Mouse (Mus musculus) limb, embryonic 10.5 days (tissue): ENCODE results near the gene Hist1h2ag. TPM values are rescaled to one million over a fixed set of nuclear protein-coding genes. Genes with fewer than 3 reads are reported as not detected.

Source experiments
- DNase-seq: peaks from one replicate; pipeline ENCODE4 v3.0.0-alpha.2; 2017; ENCODE audit warnings: low spot score
- H3K27ac ChIP-seq: fragments of 300-500 bp; sonication (generic); 2 replicates; pipeline ENCODE4 v1.5.1; 2016; ENCODE audit warnings: mild to moderate bottlenecking
- H3K27me3 ChIP-seq: fragments of 300-500 bp; sonication (generic); 2 replicates; pipeline ENCODE4 v1.6.1; 2016; ENCODE audit warnings: low read depth, mild to moderate bottlenecking; ENCODE audit not compliant: poor library complexity, severe bottlenecking
- H3K36me3 ChIP-seq: fragments of 300-500 bp; sonication (generic); 2 replicates; pipeline ENCODE4 v1.6.1; 2016; ENCODE audit warnings: mild to moderate bottlenecking, moderate library complexity
- H3K4me1 ChIP-seq: fragments of 300-500 bp; sonication (generic); 2 replicates; pipeline ENCODE4 v1.6.1; 2016
- H3K4me3 ChIP-seq: fragments of 300-500 bp; sonication (generic); 2 replicates; pipeline ENCODE4 v1.5.1; 2016; ENCODE audit warnings: mild to moderate bottlenecking, moderate library complexity
- H3K9me3 ChIP-seq: fragments of 300-500 bp; sonication (generic); replicated peaks from 2 replicates; pipeline ENCODE4 v1.6.1; 2016; ENCODE audit warnings: mild to moderate bottlenecking
- WGBS: fragments of 180-500 bp; shearing (Covaris S2); methylation state at CpG from one replicate; pipeline ENCODE4 v1.1.7; 2016; 5-methylcytosine and 5-hydroxymethylcytosine counted together
- polyA plus RNA-seq: library from polyadenylated mRNA; unstranded; fragments of >200 nt; fragmentation: Nextera tagmentation; extraction: Ambion mirVana; gene quantifications from 2 replicates; pipeline ENCODE4 v1.2.1, GENCODE M21; 2016

The Hist1h2ag gene
- polyA plus RNA-seq, 1 experiment from 2014 or later, result 81.0 TPM

DNA sequence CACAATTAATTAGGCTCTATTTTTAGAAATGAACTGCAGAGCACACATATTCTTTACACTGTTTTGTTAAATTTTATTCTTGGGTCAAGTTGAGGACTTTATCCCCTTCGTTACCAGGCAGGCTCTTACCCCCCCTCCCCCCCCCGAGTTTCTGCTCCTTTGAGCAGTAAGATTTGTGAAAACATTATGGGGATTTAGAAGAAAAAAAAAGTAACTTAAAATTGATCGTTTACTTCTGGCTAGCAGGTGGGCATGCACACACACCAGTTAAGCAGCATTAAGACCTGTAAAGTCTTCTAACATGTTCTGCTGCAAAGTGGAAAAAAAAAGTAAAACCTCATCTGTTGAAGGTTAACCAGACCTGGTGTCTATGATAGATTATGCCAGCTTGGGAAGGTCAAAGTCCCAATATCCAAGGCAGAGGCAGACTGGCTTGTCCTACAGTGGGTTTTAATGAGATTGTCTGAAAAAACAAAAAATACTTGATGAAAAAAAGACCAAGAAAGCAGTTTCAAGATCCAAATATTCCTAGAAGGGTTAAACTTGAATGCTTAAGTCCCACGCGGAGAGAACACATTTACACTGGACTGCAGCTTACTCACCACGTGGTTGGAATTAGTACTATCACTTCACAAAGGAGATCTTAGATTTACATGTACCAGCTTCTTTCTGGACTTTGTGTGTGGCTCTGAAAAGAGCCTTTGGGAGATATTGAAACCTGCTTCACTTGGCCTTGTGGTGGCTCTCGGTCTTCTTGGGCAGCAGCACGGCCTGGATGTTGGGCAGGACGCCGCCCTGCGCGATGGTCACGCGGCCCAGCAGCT is 8.1 kb downstream of the Hist1h2ag start:
- Histone ChIP-seq H3K9me3 (no peaks in the 10 kb centered on the region), H3K27me3 (no peaks in the 10 kb centered on the region), H3K4me1 (peaks cover 14% of the 10 kb centered on the region; the same call in 1 of the 2 replicates), H3K36me3 (no peaks in the 10 kb centered on the region), H3K27ac (peak overlapping the region; percentile 89), H3K4me3 (peak overlapping the region; percentile 55)
- WGBS, result under 1% methylated on average over 11 of the region's 14 CpGs
- DNase-seq, result no peak

DNA sequence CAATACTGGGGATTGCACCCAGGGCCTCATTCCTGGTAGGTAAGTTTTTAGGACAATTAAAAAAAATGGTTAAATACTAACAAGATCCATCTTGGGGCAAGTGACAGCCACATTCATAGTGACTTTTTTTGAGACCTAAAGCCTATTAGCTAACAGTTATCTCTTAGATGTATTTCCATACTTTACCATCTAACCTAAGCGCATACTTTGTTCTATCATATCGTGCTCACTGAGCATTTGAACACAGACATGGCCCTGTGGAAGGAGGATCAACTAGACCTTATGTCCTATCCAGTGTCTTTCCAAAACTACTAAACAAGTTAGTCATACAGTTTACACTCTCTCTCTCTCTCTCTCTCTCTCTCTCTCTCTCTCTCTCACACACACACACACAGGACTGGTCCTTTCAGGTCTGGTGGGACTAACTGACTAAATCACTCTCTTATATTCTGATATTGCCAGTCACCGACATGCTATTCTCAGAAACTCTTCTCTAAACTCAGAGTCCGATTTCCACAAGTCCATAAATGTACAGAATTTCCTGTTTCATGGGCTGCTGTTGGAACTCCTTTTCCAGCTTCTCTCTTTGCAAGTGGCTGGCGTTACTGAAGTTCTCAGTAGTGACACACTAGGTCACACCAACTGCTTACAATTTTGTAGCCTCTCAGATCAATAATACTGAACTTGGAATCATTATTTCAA is 8.9 kb downstream of the Hist1h2ag start:
- no peak for DNase-seq
- Histone ChIP-seq H3K9me3 (no peaks in the 10 kb centered on the region), H3K4me3 (peak overlapping the region; percentile 55), H3K4me1 (peaks cover 17% of the 10 kb centered on the region; the same call in 1 of the 2 replicates), H3K27ac (peak overlapping the region; percentile 89), H3K36me3 (no peaks in the 10 kb centered on the region), H3K27me3 (no peaks in the 10 kb centered on the region)
- WGBS, result 70% methylated on average over 5 of the region's 5 CpGs

DNA sequence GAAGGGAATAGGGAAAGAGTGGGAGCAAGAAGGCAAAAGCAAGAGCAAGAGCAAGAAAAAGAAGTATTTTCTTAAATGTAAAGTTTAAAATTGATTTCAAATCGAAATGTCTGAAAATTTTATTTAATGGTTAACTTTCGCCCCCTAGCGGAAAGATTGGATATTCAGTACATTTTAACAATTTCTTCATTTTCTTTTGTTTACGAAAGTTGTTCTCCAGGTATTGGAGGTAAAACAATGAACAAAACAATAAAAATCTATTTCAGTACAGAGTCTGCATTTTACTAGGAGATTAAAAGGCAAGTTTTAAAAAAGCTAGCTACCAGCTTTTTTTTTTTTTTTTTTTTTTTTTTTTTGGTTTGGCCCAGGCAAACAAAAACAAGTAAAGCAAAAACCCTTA is 12.3 kb downstream of the Hist1h2ag start:
- no peaks in the 10 kb centered on the region for H3K27me3 ChIP-seq
- no peak for DNase-seq
- no peaks in the 10 kb centered on the region for H3K9me3 ChIP-seq
- H3K4me1 ChIP-seq, result peaks cover 14% of the 10 kb centered on the region
- no peak overlapping the region for H3K27ac ChIP-seq
- no peaks in the 10 kb centered on the region for H3K36me3 ChIP-seq
- no peak overlapping the region for H3K4me3 ChIP-seq
- 22% methylated on average over 4 of the region's 4 CpGs for WGBS

DNA sequence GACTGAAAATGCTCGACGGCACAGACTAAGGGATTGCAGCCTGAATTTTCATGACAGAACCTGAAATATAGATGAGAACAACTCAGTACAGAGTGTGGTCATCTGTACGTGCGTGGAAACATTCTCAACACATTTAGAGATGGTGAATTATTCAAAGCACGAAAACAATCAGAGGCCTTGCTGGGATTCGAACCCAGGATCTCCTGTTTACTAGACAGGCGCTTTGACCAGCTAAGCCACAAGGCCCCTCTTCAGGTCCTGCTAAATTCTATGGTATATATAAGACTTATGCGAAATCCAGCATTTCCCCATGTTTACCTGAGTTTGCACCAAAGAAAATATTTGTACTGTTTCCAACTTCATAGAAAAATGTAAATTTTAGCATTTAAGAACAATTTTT is 12.8 kb downstream of the Hist1h2ag start:
- H3K4me1 ChIP-seq, result peaks cover 14% of the 10 kb centered on the region
- WGBS, result 33% methylated on average over 8 of the region's 8 CpGs
- no peak overlapping the region for H3K4me3 ChIP-seq
- no peak for DNase-seq
- no peak overlapping the region for H3K27ac ChIP-seq
- H3K27me3 ChIP-seq, result no peaks in the 10 kb centered on the region
- H3K36me3 ChIP-seq, result no peaks in the 10 kb centered on the region
- H3K9me3 ChIP-seq, result no peaks in the 10 kb centered on the region

DNA sequence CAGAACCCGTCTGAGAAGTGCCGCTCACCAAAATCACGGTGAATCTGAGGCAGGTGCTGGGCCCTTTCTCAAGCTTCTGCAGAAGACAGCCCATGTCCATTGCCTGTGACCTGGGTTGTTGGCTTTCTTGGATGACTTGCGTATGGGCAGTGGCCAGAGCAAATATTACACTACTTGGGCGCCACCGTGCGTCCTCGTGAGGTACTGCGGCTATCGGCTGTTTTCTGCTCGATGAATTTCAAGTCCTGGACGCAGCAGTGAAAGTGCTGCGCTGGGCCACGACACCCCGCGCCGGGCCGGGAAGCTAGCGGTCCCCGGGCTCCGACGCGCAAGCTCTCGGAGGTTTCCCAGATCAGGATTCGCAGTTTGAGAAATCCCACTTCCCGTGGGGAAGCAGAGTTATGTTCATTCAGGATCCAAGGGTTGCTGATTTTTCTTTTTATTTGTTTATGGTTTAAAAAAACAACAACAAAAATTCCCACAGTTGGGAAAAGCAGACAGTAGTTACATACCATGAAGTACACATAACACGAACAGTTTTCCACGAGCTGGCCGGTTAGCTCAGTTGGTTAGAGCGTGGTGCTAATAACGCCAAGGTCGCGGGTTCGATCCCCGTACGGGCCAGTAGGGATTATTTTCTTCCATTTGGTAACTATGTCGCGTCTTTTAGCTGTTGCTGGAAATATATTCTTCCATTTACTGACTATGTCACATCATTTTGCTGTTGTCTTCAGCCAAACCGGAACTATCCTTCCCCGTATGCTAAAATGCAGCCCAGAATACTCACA is 13.9 kb downstream of the Hist1h2ag start:
- peak; percentile 96 for DNase-seq
- Histone ChIP-seq H3K27me3 (no peaks in the 10 kb centered on the region), H3K9me3 (no peaks in the 10 kb centered on the region), H3K4me3 (peak overlapping the region; percentile 58), H3K4me1 (peaks cover 11% of the 10 kb centered on the region), H3K36me3 (no peaks in the 10 kb centered on the region), H3K27ac (peak overlapping the region; percentile 81)
- whole genome bisulfite sequencing, result under 1% methylated on average over 40 of the region's 40 CpGs

DNA sequence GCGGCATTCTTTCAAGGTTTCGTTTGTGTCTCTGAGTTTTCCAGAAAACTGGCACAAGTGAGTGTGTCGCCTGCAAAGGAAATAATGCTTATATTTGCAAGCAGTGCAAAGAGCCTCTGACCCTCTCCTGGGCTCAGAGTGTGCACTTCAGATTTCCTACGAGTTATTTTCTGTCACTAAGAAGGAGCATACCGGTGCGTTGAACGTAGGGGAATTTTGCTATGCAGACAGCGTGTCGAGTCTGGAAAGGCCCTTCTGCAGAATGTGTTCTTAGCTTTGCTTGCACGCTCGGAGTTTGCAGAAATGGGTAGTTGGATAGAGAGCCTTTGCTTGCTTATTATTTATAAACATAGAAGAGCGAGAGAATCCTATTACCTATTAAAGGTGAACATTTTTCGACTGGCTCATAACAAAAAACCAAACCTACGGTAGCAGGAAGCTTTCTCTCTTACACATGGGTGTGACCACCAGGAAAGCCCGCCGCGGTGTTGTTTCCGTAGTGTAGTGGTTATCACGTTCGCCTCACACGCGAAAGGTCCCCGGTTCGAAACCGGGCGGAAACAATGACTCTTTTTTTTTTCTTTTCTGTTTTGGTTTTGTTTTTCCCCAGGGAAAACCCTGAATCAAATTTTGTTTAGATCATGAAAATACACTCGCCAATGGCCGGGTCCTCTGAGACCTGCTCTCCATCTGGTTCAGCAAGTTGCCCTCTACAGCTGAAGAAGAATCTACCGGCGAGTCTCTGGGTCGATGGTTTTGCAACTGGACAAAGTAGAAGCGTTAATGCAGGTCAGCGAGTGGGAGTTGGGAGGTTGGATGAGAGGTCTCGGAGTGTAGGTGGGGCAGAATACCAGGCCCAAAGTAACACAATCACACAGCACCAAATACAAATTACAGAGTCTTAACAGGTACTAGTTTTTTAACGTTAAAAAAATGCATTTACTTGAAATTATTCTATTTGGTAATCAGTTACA is 16.4 kb downstream of the Hist1h2ag start:
- peak overlapping the region; percentile 61 for H3K4me3 ChIP-seq
- 2% methylated on average over 35 of the region's 35 CpGs for WGBS
- no peaks in the 10 kb centered on the region for H3K27me3 ChIP-seq
- peaks cover 8% of the 10 kb centered on the region for H3K4me1 ChIP-seq
- H3K36me3 ChIP-seq, result no peaks in the 10 kb centered on the region
- no peaks in the 10 kb centered on the region for H3K9me3 ChIP-seq
- H3K27ac ChIP-seq, result peak overlapping the region; percentile 68
- peak; percentile 93 for DNase-seq

DNA sequence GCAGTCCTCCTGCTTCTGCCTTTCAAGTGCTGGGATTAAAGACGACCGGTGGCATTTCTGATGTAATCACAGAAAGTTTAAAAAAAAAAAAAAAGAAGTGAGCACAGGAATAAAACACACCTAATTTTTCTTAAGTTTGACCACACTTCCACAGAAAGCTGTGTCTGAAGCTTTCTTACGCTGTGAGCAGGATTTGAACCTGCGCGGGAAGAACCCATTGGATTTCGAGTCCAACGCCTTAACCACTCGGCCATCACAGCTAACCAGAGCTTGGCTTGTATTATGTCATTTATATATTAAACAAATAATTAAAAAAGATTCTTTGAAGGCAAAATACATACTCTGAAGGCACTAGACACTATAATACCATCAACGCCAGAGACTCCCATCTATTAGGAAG is 20.5 kb downstream of the Hist1h2ag start:
- DNase-seq, result peak; percentile 81
- H3K9me3 ChIP-seq, result no peaks in the 10 kb centered on the region
- peaks cover 32% of the 10 kb centered on the region for H3K27me3 ChIP-seq
- H3K36me3 ChIP-seq, result no peaks in the 10 kb centered on the region
- H3K4me3 ChIP-seq, result peak overlapping the region; percentile 60
- under 1% methylated on average over 9 of the region's 9 CpGs for WGBS
- H3K4me1 ChIP-seq, result peaks cover 5% of the 10 kb centered on the region
- no peak overlapping the region for H3K27ac ChIP-seq

DNA sequence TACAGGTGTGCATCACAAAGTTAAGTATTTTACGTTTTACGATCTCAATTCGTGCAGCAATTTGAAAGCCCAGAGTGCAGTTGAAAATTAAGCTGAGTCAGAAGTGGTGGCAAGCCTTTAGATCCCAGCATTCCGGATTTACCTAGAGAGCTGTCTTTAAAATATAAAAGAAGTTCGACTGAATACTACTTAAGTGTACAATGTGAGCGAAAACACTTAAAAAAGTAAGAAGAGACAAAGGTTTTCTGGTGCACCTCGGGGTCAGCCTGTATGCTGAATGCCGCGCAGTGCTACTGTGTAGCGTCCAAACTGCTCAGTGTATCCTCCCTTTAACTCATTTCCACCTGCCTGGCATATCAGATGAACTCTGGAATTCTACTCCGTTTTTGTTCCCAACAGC is 21.2 kb downstream of the Hist1h2ag start:
- WGBS, result under 1% methylated on average over 11 of the region's 11 CpGs
- H3K27ac ChIP-seq, result no peak overlapping the region

DNA sequence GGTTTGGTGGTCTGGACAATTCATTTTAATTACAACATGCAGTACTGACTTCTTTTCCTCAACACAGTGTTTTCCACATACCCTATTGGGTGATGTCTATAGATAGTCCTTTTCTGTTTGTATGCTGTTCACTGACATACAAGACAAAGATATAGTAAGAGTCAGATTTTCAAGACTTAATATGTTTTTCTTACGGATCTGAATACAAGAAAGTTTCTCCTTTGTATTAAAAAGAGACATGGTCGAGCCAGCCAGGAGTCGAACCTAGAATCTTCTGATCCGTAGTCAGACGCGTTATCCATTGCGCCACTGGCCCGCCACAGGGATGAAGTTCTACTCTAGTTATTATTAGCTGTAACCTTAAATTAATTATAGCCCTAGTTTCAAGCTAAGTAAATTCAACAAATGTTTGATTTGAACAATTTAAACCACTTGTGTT is 21.8 kb downstream of the Hist1h2ag start:
- Histone ChIP-seq H3K27ac (no peak overlapping the region), H3K27me3 (peaks cover 33% of the 10 kb centered on the region)
- WGBS, result under 1% methylated on average over 8 of the region's 8 CpGs

More for the DNA sequence above, 21.2 kb downstream of the Hist1h2ag start:
- Histone ChIP-seq H3K4me3 (peak overlapping the region; percentile 60), H3K36me3 (no peaks in the 10 kb centered on the region), H3K27me3 (peaks cover 33% of the 10 kb centered on the region), H3K9me3 (no peaks in the 10 kb centered on the region), H3K4me1 (peaks cover 5% of the 10 kb centered on the region)
- DNase-seq, result no peak

DNA sequence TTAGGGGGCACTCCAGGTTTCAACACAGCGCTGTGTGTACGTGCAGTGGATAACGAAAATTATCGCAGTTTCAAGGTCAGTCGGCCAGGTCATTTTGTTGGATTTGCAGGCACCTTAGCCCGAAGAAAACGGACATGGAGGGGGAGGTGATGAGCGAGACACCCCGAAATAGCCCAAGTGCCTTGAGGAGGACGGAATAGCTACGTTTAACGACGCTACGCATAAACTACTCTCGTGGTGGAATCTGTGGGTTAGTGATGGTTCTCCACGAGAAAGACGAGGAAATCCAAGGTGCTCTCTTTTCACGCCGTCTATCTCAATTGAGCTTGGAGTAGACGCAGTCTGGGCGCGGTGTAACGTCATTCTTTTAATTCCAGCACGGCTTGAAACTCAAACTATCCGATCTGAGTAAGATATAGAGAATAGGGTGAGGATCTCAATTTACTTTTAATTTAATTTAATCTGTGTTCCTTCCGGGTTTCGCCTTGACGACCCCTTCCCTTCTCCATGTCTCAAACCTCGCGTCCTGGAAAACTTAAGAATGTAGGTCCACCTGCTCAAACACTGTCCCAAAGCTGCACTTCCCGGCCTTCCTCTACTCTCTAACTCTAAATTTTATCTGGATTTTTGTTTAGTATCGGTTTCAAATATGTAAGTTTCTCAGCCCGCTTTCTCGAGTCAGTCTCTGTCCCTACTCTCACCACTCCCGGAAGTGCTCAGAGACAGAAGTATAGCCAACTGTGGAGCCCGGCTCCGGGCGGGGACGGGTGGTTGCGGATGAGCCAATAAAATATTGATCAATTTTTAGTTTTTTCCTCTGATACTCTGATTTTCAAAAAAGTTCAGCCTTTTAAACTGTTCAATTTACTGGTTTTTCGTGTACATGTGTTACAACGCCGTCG is 22.6 kb downstream of the Hist1h2ag start:
- Histone ChIP-seq H3K27me3 (peaks cover 37% of the 10 kb centered on the region), H3K9me3 (no peaks in the 10 kb centered on the region), H3K4me1 (no peaks in the 10 kb centered on the region; the same call in 1 of the 2 replicates), H3K27ac (no peak overlapping the region), H3K4me3 (peak overlapping the region; percentile 60), H3K36me3 (no peaks in the 10 kb centered on the region)
- 1% methylated on average over 44 of the region's 44 CpGs for WGBS
- DNase-seq, result no peak

More for the DNA sequence above, 21.8 kb downstream of the Hist1h2ag start:
- Histone ChIP-seq H3K4me1 (peaks cover 4% of the 10 kb centered on the region), H3K9me3 (no peaks in the 10 kb centered on the region), H3K4me3 (peak overlapping the region; percentile 60), H3K36me3 (no peaks in the 10 kb centered on the region)
- DNase-seq, result no peak
